Comparison of ENCODE assay signal across 8 mouse cellular contexts in genomic region chr11:35979733-35980410, GRCm38 (mm10). TPM values are rescaled to one million over a fixed set of nuclear protein-coding genes. Genes with fewer than 3 reads are reported as not detected.
DNase-seq lines count a peak whose midpoint lies in the region; ATAC-seq and TF ChIP-seq lines count a peak whose summit lies in the region.

No protein-coding gene starts in this region.

- peaks cover 42% of the 10 kb centered on the region for H3K27me3 ChIP-seq in embryonic facial prominence, embryonic 13.5 days
- H3K27me3 ChIP-seq in intestine, embryonic 14.5 days (replicated peaks; ENCODE audit: control insufficient read depth, insufficient read depth, low read length), result peaks cover 23% of the 10 kb centered on the region

- H3K4me1 ChIP-seq in ES-E14 (ENCODE audit: control insufficient read depth in 2 of 2, insufficient read depth in 2 of 2, low read length in 2 of 2, poor library complexity in 1 of 2), result peaks cover 4 to 24% of the 10 kb centered on the region in 2 experiments
- H3K4me1 ChIP-seq in embryonic facial prominence, embryonic 13.5 days, result peaks cover 25% of the 10 kb centered on the region
- H3K4me1 ChIP-seq in intestine, embryonic 14.5 days (replicated peaks; ENCODE audit: control insufficient read depth, insufficient read depth, low read length), result peaks cover 7% of the 10 kb centered on the region; the same call in 1 of the 2 replicates

- DNase-seq in gastrocnemius, adult 2 months, result peak; percentile 31
- DNase-seq in gastrocnemius, adult 18-20 months (ENCODE audit: low spot score), result no peak
- no peak for DNase-seq in ES-E14 (ENCODE audit: low read depth, low spot score)
- peak; percentile 74 for DNase-seq in intestine, embryonic 14.5 days (ENCODE audit: low spot score)
- no peak for DNase-seq in urinary bladder, postnatal 25 days (ENCODE audit: low spot score)
- DNase-seq in gastrocnemius, postnatal 25 days, result no peak

- peak overlapping the region; percentile 88 for H3K9ac ChIP-seq in ES-E14 (ENCODE audit: insufficient read depth, low read depth, low read length, poor library complexity, severe bottlenecking)
- H3K9ac ChIP-seq in embryonic facial prominence, embryonic 13.5 days, result peak overlapping the region; percentile 80
- peak overlapping the region; percentile 66 for H3K9ac ChIP-seq in intestine, embryonic 14.5 days (ENCODE audit: low read length)

- peaks cover 2% of the 10 kb centered on the region; the same call in 1 of the 2 replicates for H3K36me3 ChIP-seq in ES-E14 (ENCODE audit: control insufficient read depth, insufficient read depth, low read length, poor library complexity, severe bottlenecking)
- no peaks in the 10 kb centered on the region for H3K36me3 ChIP-seq in embryonic facial prominence, embryonic 13.5 days
- H3K36me3 ChIP-seq in intestine, embryonic 14.5 days (ENCODE audit: control insufficient read depth, insufficient read depth, low read length), result no peaks in the 10 kb centered on the region

- peak overlapping the region; percentile 95 for H3K4me2 ChIP-seq in embryonic facial prominence, embryonic 13.5 days
- peak overlapping the region; percentile 89 for H3K4me2 ChIP-seq in intestine, embryonic 14.5 days (ENCODE audit: low read length)

- under 1% methylated on average over 49 of the region's 66 CpGs for WGBS in embryonic facial prominence, embryonic 13.5 days
- under 1% methylated on average over 49 of the region's 66 CpGs for WGBS in intestine, embryonic 14.5 days

- intact Hi-C loops in gastrocnemius, adult 2 months (cut with DNase I), result no loop called here

- no peak for TF ChIP-seq CTCF in gastrocnemius, adult 2 months (IDR thresholded peaks at IDR 0.05)

- H3K27ac ChIP-seq in gastrocnemius, adult 2 months, result no peak overlapping the region
- no peak overlapping the region for H3K27ac ChIP-seq in ES-E14 (ENCODE audit: insufficient read depth, low read depth, low read length, poor library complexity, severe bottlenecking)
- H3K27ac ChIP-seq in embryonic facial prominence, embryonic 13.5 days, result peak overlapping the region; percentile 22; the same call in 1 of the 2 replicates
- H3K27ac ChIP-seq in intestine, embryonic 14.5 days (ENCODE audit: low read depth), result no peak overlapping the region

- in situ Hi-C loops in ES-E14 (cut with MboI; ENCODE audit: low sequenced_read_pairs in 2 of 2, unreplicated experiment in 2 of 2), result no loop called here

- peak; percentile 38; the same call in 1 of the 2 replicates for ATAC-seq in embryonic facial prominence, embryonic 13.5 days (ENCODE audit: insufficient number of reproducible peaks, insufficient read depth, low FRiP score, low TSS enrichment, low read depth)
- peak; percentile 65 for ATAC-seq in intestine, embryonic 14.5 days (replicated peaks; ENCODE audit: low FRiP score, low TSS enrichment, low read depth)
- ATAC-seq in megakaryocyte progenitor cell, adult 5-6 weeks (replicated peaks; ENCODE audit: poor library complexity), result peak; percentile 31; the same call in 1 of the 2 replicates

- peak overlapping the region; percentile 73 for H3K4me3 ChIP-seq in gastrocnemius, adult 2 months
- peak overlapping the region; percentile 94 to 97 for H3K4me3 ChIP-seq in ES-E14 (ENCODE audit: insufficient read depth in 1 of 2, low read depth in 1 of 2, low read length in 2 of 2, poor library complexity in 1 of 2, severe bottlenecking in 1 of 2)
- peak overlapping the region; percentile 79 for H3K4me3 ChIP-seq in embryonic facial prominence, embryonic 13.5 days
- H3K4me3 ChIP-seq in intestine, embryonic 14.5 days (ENCODE audit: low read depth, low read length), result peak overlapping the region; percentile 69

- H3K9me3 ChIP-seq in ES-E14 (ENCODE audit: control insufficient read depth, insufficient read depth, low read depth, low read length), result no peaks in the 10 kb centered on the region
- H3K9me3 ChIP-seq in embryonic facial prominence, embryonic 13.5 days, result no peaks in the 10 kb centered on the region
- H3K9me3 ChIP-seq in intestine, embryonic 14.5 days (ENCODE audit: control insufficient read depth, low read length), result no peaks in the 10 kb centered on the region

TF ChIP-seq in ES-E14, 5 proteins besides CTCF, POLR2A, EP300 and RAD21:
- TF ChIP-seq CHD2 (IDR thresholded peaks at IDR 0.05; ENCODE audit: low read depth, low read length) (no peak), HCFC1 (IDR thresholded peaks at IDR 0.05; ENCODE audit: borderline replicate concordance, insufficient read depth, low read length) (no peak)

RNA-seq across cellular contexts. Expression of gene Wwc1, which starts 0.5 kb away (rescaled TPM):
- total RNA-seq in gastrocnemius, adult 2 months (2021), result not detected
- total RNA-seq in gastrocnemius, adult 18-20 months (2021), result under 1 TPM; 0.07 to 0.25 TPM
- 30.4 and 39.3 TPM in 2 replicates for total RNA-seq in ES-E14 (2012; rRNA removed)
- polyA plus RNA-seq in embryonic facial prominence, embryonic 13.5 days (2015; fragmentation: Nextera tagmentation; extraction: Ambion mirVana), result 3.5 and 4.8 TPM in 2 replicates
- polyA plus RNA-seq in intestine, embryonic 14.5 days (2014; fragmentation: Nextera tagmentation; extraction: Ambion mirVana), result 9.3 and 12.4 TPM in 2 replicates
- 0.02 TPM in 1 of 2 replicates, not detected in the other for total RNA-seq in megakaryocyte progenitor cell, adult 5-6 weeks (2015)
- total RNA-seq in megakaryocyte progenitor cell, adult 5-6 weeks (2017), result 0.03 TPM in 1 of 2 replicates, not detected in the other
- total RNA-seq in gastrocnemius, postnatal 25 days (2021), result under 1 TPM in 1 of 2 experiments, not detected in 1; 0.32 TPM

Comparison
In these comparisons a context has a peak if more than half of its experiments do, and no peak if none do; other contexts are left out.
1. DNase-seq: peak in gastrocnemius, adult 2 months (single experiment) and intestine, embryonic 14.5 days (single experiment); none in gastrocnemius, adult 18-20 months (single experiment), ES-E14 (single experiment), urinary bladder, postnatal 25 days (single experiment) and gastrocnemius, postnatal 25 days (single experiment).
2. RNA of gene Wwc1, which starts 0.5 kb away (total RNA-seq): 30.4 to 39.3 TPM in ES-E14; 0.32 TPM in gastrocnemius, postnatal 25 days, 0.07 to 0.25 TPM in gastrocnemius, adult 18-20 months, not detected in gastrocnemius, adult 2 months and 0.02 to 0.03 TPM in megakaryocyte progenitor cell, adult 5-6 weeks; every median in the first group is over 10 times any median in the second.
3. Peak in every context shown above with its lines, with median percentiles within 50 percentile points of each other: H3K4me3 ChIP-seq, H3K9ac ChIP-seq and ATAC-seq.